Mouse (Mus musculus): Measurements from ENCODE around the gene Spata2l. TPM values are rescaled to one million over a fixed set of nuclear protein-coding genes. Genes with fewer than 3 reads are reported as not detected.
"Not testable (repeated sequence)": the region's sequence is repeated elsewhere in the genome, so short reads cannot be mapped to it uniquely, and the experiment has no call there.

Spata2l gene
- polyA plus RNA-seq, 1 experiment: 8.3 TPM

GRCm38 (mm10) chr8:123271901-123272300 lies 35.9 kb upstream of the Spata2l start:
- no peak overlapping the region for H3K4me3 ChIP-seq (replicated peaks; ENCODE audit: extremely low read depth, low read depth, low read length)
- no peak for TF ChIP-seq POLR2A (IDR thresholded peaks at IDR 0.05; ENCODE audit: borderline replicate concordance, extremely low read depth, low read depth, low read length)
- H3K4me1 ChIP-seq (ENCODE audit: control insufficient read depth, insufficient read depth, low read length): no peaks in the 10 kb centered on the region
- no peak for DNase-seq
- WGBS: 63% methylated on average over 4 of the region's 4 CpGs

- H3K4me1 ChIP-seq (ENCODE audit: control insufficient read depth, insufficient read depth, low read length): no peaks in the 10 kb centered on the region
- TF ChIP-seq POLR2A (IDR thresholded peaks at IDR 0.05; ENCODE audit: borderline replicate concordance, extremely low read depth, low read depth, low read length) (no peak), CTCF (IDR thresholded peaks at IDR 0.05; ENCODE audit: insufficient read depth, low read length) (no peak)
- no peak for DNase-seq
- no peak overlapping the region for H3K4me3 ChIP-seq (replicated peaks; ENCODE audit: extremely low read depth, low read depth, low read length)
- WGBS: 92% methylated on average over 10 of the region's 10 CpGs
Observed at GRCm38 (mm10) chr8:123271147-123271546, 35.1 kb upstream of the Spata2l start.

GRCm38 (mm10) chr8:123267926-123268656 lies 32.1 kb upstream of the Spata2l start:
- Histone ChIP-seq H3K4me3 (replicated peaks; ENCODE audit: extremely low read depth, low read depth, low read length) (no peak overlapping the region), H3K4me1 (ENCODE audit: control insufficient read depth, insufficient read depth, low read length) (no peaks in the 10 kb centered on the region)
- 79% methylated on average over 14 of the region's 14 CpGs for WGBS
- no peak for TF ChIP-seq CTCF (IDR thresholded peaks at IDR 0.05; ENCODE audit: insufficient read depth, low read length)
- TF ChIP-seq POLR2A (IDR thresholded peaks at IDR 0.05; ENCODE audit: borderline replicate concordance, extremely low read depth, low read depth, low read length): no peak
- DNase-seq: no peak

- not testable (repeated sequence) for H3K4me1 ChIP-seq (ENCODE audit: control insufficient read depth, insufficient read depth, low read length); DNase-seq; H3K4me3 ChIP-seq (replicated peaks; ENCODE audit: extremely low read depth, low read depth, low read length)
- WGBS: 92% methylated on average over 8 of the region's 8 CpGs
Observed at GRCm38 (mm10) chr8:123257593-123257992, 21.6 kb upstream of the Spata2l start.

- TF ChIP-seq POLR2A (IDR thresholded peaks at IDR 0.05; ENCODE audit: borderline replicate concordance, extremely low read depth, low read depth, low read length) (no peak), CTCF (IDR thresholded peaks at IDR 0.05; ENCODE audit: insufficient read depth, low read length) (no peak)
- WGBS: 84% methylated on average over 3 of the region's 3 CpGs
Observed at GRCm38 (mm10) chr8:123257114-123257513, 21.1 kb upstream of the Spata2l start.

GRCm38 (mm10) chr8:123255170-123255569 lies 19.1 kb upstream of the Spata2l start:
- peaks cover 10% of the 10 kb centered on the region for H3K4me1 ChIP-seq (ENCODE audit: control insufficient read depth, insufficient read depth, low read length)
- peak overlapping the region; percentile 88 for H3K4me3 ChIP-seq (replicated peaks; ENCODE audit: extremely low read depth, low read depth, low read length)
- 64% methylated on average over 6 of the region's 6 CpGs for WGBS
- no peak for DNase-seq
- TF ChIP-seq CTCF (IDR thresholded peaks at IDR 0.05; ENCODE audit: insufficient read depth, low read length): no peak
- no peak for TF ChIP-seq POLR2A (IDR thresholded peaks at IDR 0.05; ENCODE audit: borderline replicate concordance, extremely low read depth, low read depth, low read length)

More at GRCm38 (mm10) chr8:123257114-123257513, 21.1 kb upstream of the Spata2l start:
- H3K4me1 ChIP-seq (ENCODE audit: control insufficient read depth, insufficient read depth, low read length): peaks cover 10% of the 10 kb centered on the region
- no peak for DNase-seq
- no peak overlapping the region for H3K4me3 ChIP-seq (replicated peaks; ENCODE audit: extremely low read depth, low read depth, low read length)

GRCm38 (mm10) chr8:123254099-123254885 lies 18.3 kb upstream of the Spata2l start, which contains the start of the genes Zfp276 and Vps9d1:
Zfp276 (plus strand) TSS chr8:123254195.
Vps9d1 (minus strand) TSS chr8:123254348.
- peaks cover 10% of the 10 kb centered on the region for H3K4me1 ChIP-seq (ENCODE audit: control insufficient read depth, insufficient read depth, low read length)
- TF ChIP-seq CTCF (IDR thresholded peaks at IDR 0.05; ENCODE audit: insufficient read depth, low read length) (no peak), POLR2A (IDR thresholded peaks at IDR 0.05; ENCODE audit: borderline replicate concordance, extremely low read depth, low read depth, low read length) (peak; percentile 53; the same call in 1 of the 2 replicates)
- H3K4me3 ChIP-seq (replicated peaks; ENCODE audit: extremely low read depth, low read depth, low read length): peak within 1 kb of the TSS; percentile 88
- WGBS: under 1% methylated on average over 98 of the region's 99 CpGs
- peak; percentile 84 for DNase-seq

- no peak for TF ChIP-seq CTCF (IDR thresholded peaks at IDR 0.05; ENCODE audit: insufficient read depth, low read length)
- TF ChIP-seq POLR2A (IDR thresholded peaks at IDR 0.05; ENCODE audit: borderline replicate concordance, extremely low read depth, low read depth, low read length): no peak; the same call in 1 of the 2 replicates
- WGBS: under 1% methylated on average over 40 of the region's 40 CpGs
- peak overlapping the region; percentile 88 for H3K4me3 ChIP-seq (replicated peaks; ENCODE audit: extremely low read depth, low read depth, low read length)
- H3K4me1 ChIP-seq (ENCODE audit: control insufficient read depth, insufficient read depth, low read length): peaks cover 10% of the 10 kb centered on the region
- DNase-seq: no peak
Observed at GRCm38 (mm10) chr8:123253451-123254098, 17.5 kb upstream of the Spata2l start.

GRCm38 (mm10) chr8:123252925-123253324 lies 16.9 kb upstream of the Spata2l start:
- DNase-seq: no peak
- TF ChIP-seq POLR2A (IDR thresholded peaks at IDR 0.05; ENCODE audit: borderline replicate concordance, extremely low read depth, low read depth, low read length) (no peak), CTCF (IDR thresholded peaks at IDR 0.05; ENCODE audit: insufficient read depth, low read length) (no peak)
- H3K4me3 ChIP-seq (replicated peaks; ENCODE audit: extremely low read depth, low read depth, low read length): no peak overlapping the region
- 38% methylated on average over 4 of the region's 4 CpGs for WGBS
- H3K4me1 ChIP-seq (ENCODE audit: control insufficient read depth, insufficient read depth, low read length): peaks cover 10% of the 10 kb centered on the region
